Mouse (Mus musculus): Measurements from ENCODE around the gene Agrn.

The Agrn gene

DNA sequence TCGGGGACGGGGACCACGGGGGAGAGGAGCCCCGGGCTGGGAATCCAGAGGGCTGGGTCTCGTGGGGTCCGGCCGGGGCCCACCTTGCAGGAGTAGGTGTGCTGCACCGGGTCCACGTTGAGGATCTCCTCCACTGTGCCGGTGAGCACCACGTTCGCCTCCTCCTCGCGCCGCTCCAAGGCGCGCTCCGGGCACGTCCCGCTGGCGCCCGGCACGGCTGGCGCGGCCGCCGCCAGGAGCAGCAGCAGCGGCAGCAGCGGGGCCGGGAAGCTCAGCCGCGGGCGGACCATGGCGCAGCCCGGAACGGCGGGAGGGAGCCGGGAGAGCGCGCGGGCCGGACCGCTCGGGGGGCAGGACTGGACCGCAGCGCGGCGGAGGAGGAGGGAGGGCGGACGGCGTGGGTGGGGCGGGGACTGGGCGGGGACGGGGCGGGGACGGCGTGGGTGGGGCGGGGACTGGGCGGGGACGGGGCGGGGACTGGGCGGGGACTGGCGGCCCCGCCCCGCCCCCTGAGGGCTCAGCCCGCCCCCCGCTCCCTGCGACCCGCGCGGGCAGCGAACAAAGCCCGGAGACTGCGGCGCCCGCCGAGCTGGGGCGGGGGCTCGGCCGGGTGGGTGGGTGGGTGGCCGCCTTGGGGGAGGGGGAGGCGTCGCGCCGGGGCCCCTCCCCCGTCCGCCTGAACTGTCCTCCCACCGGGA, at the start of gene Agrn:
TSS of gene Agrn (minus strand) at position 358 of the 698 bp plus-strand sequence.
- CTCF ChIA-PET: interaction anchor here (0.6 kb wide), 1 partner anchor 24 kb away, joined by 3 read pairs; no protein-coding TSS in a partner anchor

DNA sequence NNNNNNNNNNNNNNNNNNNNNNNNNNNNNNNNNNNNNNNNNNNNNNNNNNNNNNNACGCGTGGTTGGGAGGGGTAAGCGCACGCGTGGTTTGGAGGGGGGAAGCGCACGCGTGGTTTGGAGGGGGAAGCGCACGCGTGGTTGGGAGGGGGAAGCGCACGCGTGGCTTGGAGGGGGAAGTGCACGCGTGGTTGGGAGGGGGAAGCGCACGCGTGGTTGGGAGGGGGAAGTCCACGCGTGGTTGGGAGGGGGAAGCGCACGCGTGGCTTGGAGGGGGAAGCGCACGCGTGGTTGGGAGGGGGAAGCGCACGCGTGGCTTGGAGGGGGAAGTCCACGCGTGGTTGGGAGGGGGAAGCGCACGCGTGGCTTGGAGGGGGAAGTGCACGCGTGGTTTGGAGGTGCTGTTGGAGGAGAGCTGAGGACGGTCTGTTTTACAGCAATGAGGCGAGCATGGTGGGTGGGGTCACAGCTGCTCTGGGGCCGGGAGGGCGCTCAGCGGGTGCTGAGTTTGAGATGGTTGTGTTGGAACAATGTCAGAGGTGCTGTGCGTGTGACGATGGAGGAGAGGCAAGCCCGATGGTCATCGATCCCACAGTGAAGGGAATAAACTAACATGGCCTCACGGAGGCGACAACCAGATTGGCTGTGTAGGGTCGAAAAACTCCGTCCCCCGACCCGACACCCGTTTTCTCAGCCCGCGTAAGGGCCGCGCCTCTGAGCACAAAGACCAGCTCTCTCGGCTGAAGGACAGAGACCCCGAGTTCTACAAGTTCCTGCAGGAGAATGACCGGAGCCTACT, 39.6 kb upstream of the Agrn start:
- CTCF ChIA-PET: no interaction called here

DNA sequence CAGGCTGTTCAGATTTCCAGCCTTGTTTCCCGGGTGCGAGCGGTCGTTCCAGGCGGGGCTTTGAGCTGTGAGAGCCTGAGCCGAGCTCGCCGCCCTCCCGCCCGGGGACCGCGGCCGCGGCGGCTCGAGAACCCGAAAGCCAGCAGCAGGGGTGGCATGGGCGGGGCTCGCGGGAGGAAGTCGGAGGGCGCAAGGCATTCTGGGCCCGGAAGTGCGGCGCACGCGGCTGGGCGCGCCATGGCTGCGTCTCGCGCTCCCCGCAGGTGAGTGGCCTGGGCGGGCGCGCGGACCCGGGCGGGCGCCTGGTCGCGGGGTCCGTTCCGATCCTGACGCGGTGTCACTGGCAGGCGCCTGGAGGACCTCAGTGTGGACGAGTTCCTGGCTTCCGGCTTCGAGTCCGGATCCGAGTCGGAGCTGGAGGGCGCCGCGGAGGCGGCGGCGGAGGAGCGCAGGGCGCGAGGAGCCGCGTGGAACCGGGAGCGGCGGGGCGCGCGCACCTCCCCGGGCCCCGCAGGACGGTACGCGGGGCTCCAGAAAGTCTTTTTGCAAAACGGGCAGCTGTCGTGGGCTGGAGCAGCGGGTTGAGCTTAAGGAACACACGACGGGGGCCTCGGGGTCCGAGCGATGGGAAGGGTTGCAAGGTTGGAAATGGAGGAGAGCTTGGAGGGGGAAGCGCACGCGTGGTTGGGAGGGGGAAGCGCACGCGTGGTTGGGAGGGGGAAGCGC, 38.7 kb upstream of the Agrn start, which contains the start of gene Noc2l:
TSS of gene Noc2l (plus strand) at position 203 of the 726 bp plus-strand sequence.
- CTCF ChIA-PET: no interaction called here

DNA sequence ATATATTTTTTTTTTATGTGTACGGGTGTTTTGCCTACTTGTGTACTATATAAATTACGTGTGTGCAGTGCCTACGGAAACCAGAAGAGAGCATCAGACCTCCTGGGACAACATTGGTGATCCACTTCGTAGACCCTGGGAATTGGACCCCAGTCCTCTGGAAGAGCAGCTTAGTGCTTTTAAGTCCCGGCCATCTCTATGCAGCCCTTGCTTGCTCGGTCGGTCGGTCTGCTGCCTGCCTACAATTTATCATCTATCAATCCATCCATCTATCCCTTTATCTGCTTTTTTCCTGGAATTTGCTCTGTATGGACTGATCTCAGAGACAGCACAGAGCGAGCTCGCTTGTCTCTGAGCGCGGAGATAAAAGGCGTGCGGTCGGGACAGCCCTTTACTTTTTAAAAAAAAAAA, 38.1 kb upstream of the Agrn start:
- CTCF ChIA-PET: interaction anchor here (0.7 kb wide), 1 partner anchor 124 kb away, joined by 3 read pairs; no protein-coding TSS in a partner anchor

DNA sequence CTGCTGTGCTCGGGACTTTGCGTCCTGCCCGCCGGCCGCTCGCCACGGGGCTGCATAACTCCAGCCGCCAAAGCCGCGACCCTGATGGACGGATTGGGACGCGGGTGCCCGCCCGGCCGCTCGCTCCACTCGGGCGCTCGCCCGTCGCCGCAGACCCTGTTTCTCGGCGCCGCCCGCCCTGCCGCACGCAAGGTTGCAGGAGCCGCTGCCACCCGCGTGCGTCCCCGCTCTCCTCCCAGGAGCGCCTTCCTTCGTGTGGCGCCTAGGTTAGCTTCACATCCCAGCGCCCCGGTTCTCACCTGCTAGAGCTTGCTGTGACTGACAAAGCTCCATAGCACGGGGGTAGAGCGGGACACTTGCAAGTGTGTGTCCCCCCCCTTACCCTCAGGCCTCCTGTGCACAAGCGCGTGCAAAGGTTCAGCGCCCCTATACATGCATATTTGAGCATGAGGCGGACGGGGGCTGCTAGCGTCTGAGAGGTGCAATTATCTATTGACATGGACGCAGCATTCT, 37.5 kb upstream of the Agrn start, which contains the start of gene Plekhn1:
TSS of gene Plekhn1 (minus strand) at position 157 of the 513 bp plus-strand sequence.
- CTCF ChIA-PET: interaction anchor here (0.7 kb wide), 1 partner anchor 123 kb away, joined by 3 read pairs; no protein-coding TSS in a partner anchor

DNA sequence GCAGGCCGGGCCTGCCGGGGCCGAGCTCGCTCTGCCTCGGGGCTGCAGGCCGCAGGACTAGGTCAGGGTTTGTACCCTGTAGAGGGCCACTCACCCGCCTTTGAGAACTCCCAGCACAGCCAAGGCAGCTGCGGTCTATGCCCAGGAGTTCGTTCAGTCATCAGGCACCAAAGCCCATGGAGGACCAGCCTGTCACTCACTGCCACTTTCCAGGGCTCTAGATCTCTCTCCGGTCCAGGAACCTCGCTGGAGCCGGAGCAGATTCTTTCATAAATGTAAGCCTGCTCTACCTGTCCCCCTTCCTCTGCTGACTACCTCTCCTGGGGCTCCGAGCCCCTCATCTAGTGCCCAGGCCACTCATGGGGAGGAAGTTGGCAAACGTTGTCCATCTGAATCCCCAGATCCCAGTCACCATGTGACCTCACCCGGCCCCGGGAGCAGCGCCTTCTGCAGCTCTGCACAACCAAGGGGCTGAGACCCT, 36.8 kb upstream of the Agrn start:
- CTCF ChIA-PET: no interaction called here

DNA sequence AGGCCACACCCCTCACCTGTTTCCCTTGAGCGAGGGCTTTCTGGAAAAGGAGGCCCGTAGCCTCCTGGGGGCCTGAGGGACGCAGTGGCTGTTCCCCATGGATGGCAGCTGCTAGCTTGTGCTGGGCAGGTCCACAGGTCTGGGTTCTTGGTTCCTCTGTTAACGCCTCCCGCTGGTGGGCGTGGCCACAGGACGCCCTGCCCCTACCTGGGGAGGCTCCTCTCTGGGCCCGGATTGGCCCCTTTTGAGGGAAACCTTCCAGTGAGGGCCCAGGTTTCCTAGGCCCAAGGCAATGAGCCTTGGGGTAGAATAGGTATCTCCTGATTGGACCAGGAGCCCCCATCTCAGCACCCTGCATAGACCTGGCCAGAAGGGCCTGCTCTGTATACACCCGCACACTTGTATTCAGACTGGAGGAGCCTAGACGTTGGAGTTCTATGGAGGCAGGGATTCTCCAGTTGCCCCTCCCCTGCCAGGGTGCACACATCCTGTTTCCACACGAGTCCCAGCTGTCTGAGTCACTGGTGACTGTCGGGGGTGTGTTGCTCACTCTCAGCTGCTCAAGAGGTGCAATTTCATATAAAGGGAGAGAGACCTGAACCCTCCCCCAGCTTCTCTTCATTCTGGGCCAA, 31.2 kb upstream of the Agrn start:
- CTCF ChIA-PET: no interaction called here

DNA sequence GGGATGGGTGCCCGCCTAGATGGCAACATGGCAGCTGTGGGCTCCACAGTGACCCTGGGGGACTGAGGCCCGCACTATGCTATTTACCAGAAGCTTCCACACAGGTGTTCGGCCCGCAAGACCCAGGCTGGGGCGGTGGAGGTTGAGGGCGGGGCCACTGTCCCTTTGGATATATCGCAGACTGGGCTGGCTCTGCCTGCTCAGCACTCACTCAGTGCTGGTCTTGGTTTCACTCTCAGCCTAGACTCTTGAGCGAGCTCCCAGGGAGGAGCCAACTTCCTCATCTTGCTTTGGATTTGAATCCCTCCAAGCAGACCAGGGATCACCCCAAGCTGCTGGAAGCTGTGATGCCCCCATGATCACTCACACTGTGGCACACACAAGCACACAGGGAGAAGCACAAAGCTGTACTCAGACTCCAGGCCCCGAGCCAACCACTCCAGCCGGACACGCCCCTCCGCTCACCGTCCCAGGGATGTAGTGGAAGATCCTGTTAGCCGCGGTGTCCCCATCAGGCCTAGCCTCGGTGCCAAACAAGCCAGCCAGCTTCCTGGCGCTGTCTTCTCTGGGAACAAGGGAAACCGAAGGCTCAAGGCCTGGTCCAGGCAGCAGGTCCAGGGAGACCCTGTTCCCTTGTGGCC, 30.6 kb upstream of the Agrn start:
- CTCF ChIA-PET: no interaction called here

DNA sequence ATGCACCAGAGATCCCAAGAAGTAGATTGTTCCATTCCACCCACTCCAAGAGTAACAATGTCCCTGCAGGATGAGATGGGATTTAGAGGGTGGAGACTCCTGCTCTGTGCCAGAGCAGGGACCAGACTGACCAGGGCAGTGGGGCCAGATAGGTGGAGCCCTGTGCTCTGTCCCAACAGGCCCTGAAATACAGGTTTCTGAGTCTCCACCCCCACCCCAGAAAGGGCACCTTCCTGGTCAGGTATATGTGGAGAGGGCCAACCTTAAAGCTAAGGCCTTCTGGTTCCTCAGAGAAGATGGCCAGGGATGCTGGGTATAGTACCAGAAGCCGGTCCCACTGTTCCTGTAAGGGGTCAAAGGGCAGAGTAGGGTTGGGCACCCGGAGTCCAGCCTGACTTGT, 27.0 kb upstream of the Agrn start:
- CTCF ChIA-PET: no interaction called here

DNA sequence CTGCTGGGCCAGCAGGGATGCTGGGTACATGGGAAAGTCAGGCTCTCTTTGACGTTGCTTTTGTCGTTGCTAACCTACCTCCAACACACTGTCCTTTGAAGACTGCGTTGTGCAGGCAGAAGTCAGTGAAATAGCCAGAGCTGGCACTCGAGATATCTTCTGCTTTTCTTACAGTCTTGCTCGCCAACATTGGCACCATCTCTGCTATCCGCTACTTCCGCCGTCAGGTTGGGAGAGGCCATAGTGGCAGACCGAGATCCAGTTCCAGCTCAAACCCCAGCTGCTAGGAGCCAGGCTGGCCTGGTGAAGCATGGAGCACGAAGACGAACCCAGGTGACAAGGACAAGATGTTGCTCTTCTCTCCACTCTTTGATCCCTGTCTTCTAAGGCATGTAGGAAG, 22.6 kb upstream of the Agrn start:
- CTCF ChIA-PET: no interaction called here

DNA sequence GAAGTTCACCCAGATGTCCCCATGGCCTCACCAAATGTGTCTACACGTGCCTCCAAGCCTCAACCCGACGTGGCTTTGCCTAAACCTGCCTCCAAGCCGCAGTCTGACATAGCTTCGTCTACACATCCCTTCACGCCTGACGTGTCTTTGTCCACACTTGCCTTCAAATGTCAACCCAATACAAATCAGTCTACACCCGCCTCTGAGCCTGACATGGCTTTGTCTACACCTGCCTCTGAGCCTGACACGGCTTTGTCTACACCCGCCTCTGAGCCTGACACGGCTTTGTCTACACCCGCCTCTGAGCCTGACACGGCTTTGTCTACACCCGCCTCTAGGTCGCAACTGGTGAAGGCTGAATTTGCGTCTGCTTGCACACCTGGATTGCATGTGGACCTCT, 20.6 kb upstream of the Agrn start:
- CTCF ChIA-PET: no interaction called here

DNA sequence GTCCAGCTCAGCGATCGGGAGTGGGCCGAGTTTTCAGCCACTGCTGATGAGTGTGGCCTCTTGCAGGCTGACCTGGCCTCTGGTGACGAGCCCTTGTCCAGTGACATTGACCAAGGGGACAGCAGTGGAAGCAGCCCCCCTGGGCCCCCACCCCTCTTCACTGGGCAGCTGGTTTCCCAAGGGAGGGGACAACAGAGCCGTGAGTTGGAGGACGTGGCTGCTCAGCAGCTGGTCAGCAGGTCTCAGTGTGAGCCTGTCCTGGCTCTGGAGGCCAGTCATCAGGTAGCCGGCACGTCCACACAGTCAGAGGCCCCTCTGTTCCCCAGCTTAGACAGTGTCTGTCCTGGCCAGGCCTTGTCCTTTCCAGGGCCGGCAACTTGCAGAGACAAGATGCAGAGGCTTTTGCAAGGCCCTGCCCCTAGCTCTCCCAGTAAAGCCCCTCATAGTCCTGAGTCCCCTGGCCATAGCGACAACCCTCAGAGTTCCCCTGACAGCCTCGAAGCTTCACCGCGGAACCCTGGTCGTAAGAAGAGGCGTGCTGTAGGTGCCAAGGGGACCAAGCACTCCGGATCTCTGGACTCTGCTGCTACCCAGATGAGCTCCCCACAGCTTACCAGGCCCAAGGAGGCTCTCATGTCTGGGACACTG, 19.9 kb upstream of the Agrn start:
- CTCF ChIA-PET: no interaction called here

DNA sequence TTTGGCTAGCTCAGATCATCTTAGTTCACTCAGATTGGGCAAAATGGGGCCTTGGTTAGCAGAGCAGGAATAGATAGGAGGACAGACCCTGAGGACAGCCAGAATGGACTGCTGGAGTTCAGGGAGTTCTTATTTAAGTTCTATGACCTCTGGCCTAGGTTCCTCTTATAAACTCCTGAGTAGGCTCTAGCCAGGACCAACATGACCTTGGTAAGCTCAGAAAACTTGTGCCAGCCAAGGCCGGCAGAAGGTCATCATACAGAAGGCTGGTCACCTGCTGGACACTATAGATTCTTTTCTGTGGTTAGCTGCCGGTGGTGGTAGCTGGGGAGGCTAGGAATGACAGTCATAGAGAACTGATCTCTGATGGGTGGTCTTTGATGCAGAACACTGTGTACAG, 18.9 kb upstream of the Agrn start:
- CTCF ChIA-PET: no interaction called here

DNA sequence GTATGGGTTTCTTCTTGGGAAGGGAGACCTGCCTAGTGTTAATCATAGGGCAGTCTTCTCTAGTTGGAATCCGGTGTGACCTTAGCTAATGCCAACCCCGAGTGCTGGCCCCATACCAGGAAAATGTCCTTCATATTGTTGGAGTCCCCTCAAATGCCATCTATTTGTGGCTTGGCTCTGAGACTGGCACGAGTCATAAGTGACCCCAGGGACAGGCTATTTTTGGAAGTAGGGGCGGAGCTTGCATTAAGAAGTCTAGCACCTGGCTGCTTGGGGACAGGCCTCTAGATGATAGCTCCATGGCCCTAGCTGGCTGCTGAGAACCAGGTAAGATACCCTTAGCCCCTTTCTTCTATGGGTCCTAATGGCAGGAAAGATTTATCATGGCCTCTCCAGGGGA, 18.4 kb upstream of the Agrn start, which contains the start of gene Perm1:
TSS of gene Perm1 (plus strand) at position 220 of the 400 bp plus-strand sequence.
- CTCF ChIA-PET: no interaction called here

DNA sequence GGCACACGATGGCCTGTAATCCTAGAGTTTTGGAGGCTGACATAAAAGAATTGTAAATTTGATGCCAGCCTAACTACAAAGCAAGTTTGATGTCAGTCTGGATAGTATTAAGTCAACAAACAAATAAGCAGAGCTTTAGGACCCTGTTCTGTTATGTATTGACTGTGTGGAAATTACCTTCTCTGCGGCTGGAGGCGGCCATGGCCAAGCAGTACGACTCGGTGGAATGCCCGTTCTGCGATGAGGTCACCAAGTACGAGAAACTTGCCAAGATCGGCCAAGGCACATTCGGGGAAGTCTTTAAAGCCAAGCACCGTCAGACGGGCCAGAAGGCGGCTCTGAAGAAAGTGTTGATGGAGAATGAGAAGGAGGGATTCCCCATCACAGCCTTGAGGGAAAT, 15.8 kb upstream of the Agrn start:
- CTCF ChIA-PET: no interaction called here

DNA sequence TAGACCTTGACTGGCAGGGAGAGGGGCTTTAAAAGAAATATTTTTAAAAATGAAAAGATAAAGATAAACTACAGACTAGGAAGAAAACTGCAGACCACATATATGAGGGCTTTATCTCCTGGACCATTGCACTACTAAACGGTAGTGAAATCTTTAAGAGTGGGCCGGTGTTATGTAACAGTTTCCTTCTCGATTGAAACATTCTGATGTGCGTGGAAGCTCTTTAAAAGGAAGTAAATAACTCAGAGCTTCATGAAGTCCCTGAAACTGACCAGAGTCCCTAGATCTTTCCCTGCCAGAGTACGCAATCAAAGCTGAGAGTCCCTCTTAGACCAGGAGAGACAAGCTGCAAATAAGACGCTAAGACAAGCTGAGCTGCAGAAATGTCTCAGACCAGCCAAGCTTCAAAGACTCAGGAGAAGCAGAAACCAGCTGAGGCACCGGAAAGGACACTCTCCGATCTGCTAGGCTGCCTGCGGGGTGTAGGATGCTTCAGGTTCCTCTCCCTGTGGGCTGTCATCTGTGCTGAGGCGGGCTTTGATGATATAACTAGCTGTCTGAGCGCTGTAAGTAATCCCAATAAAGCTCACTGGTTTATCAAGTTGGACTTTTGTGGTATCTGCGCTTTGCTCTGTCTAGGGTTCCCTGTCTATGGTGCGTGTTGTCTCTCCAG, 12.8 kb upstream of the Agrn start:
- CTCF ChIA-PET: no interaction called here

DNA sequence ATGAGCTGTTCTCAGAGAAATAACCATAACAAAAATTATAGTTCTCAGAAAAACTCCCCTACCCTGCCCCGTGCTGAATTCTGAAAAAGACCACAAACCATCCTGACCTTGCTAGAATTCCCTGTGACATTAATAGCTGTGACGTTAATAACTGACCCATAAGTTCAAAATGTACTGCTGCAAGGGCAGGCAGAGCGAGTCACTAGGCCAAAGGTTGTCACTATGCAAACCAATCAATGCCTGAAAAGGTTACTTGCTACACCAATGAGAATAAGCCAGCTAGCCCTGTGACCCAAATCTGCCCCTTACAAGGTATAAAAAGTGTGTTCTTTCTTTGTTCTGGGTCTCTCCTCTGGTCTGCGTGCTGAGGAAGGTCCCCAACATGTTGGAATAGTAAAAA, 11.6 kb upstream of the Agrn start:
- CTCF ChIA-PET: no interaction called here

DNA sequence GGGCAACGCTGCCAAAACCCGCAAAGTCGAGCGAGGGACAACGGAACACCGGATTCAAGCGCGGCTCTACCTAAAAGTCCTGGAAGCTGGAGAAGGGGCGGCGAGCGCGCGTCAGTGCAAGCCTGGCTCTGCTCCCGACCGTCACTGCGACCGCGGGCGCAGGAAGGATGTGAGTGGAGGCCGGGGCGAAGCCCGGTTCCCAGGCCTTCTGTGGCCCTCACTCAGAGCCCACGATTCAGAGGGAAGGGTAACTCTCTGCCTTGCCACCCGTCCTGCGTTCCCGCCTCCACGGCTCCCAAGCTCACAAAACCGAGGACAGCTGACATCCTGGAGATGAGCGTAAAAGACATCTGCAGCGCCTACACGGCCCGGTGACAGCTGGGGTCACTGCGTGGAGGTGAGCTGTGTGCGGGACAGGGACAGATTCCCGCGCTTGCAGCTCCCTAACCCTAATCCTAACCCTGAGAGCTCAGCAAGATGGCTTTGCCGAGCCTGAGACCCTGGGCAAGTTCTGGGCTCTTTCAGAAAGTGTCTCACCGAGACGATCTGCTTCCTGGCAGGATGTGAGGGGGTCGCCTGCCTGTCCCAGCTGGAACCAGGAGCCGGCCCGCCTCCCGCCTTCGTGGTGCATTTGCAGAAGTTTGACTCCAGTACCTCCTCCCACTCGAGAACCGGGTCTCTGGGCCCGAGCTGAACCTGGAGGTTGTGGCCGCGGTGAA, 6.3 kb upstream of the Agrn start:
- CTCF ChIA-PET: no interaction called here

DNA sequence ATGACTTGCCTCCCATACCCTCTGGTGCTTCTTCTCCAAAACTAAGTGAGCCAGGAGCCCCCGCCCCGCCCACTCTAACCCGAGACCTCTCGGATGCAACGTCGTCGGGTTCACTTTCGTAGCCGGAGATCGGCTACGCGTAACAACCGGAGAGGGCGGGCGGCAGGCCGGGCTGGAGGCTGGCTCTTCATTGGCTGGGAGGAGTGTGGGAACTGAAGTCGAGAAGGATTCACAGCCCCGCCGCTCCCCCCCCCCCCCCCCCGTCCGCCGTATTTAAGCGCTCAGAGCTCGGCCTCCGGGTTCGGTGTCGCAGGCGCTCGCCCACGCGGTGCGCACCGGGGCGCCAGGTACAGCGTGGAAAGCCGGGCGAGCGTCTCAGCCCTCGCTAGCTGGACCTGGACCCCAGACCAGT, 5.7 kb upstream of the Agrn start, which contains the start of gene AW011738:
TSS of gene AW011738 (plus strand) at position 304 of the 412 bp plus-strand sequence.
- CTCF ChIA-PET: no interaction called here

All from spleen, embryonic (tissue).